Mouse (Mus musculus): ENCODE data around the gene Stk32c. TPM values are rescaled to one million over a fixed set of nuclear protein-coding genes. Genes with fewer than 3 reads are reported as not detected.
A peak's percentile ranks its signal among the peaks of the same experiment; 100 is the strongest.

Gene Stk32c
- 8.6 to 15.5 TPM (median 9.7 TPM) in 3 replicates for total RNA-seq (2017)

DNA sequence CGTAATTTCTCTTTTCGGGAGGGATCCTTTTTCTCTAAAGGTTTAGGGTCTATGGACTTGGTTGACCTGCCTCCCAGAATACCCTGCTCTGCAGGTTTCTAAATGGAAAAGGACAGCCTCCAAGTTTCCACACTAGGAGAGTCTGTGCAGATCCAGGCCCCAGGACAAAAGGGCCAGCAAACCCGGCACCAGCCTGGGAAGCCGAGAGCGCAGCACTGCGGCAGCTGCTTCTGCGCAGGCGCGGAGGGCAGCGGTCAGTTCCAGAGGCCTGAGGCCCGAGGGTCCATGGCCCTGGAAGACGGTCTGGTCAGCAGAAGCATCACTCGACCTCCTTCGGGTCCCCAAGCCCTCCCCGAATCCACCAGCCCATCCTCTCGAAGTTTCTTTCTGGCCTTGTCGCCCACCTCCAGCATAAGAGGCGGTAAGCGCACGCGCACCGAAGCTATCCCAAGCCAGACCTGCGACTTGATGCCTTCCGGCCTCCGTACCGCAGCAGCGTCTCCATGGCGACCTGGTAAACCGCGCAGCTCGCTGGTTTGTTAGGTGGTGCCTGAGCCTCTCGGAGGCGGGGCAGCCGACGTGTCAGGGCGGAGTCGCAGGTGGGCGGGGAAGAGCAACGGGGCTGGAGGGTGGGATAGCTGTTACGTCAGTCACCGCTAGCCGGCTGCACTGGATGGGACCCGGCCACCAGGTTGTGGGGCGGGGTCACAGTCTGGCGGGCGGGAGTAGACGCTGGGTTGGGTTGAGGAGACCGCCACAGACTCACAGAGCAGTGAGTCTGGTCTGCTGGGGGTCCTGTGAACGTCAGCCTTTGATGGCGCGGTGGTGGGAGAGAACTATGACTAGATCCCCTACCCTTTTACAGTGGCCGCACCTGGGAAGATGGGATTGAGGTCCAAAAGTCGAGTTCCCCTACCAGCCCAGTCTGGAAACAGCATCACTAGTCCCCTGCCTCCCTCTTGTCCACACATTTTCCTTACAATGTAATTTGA is at the start of gene Stk32c, which contains the start of gene Lrrc27:
TSS of gene Stk32c (minus strand) at position 554 of the 992 bp plus-strand sequence.
TSS of gene Lrrc27 (plus strand) at position 235 of the 992 bp plus-strand sequence.
- peak; percentile 92 for ATAC-seq (replicated peaks; ENCODE audit: insufficient number of reproducible peaks, low FRiP score, low TSS enrichment, poor library complexity, severe bottlenecking)

DNA sequence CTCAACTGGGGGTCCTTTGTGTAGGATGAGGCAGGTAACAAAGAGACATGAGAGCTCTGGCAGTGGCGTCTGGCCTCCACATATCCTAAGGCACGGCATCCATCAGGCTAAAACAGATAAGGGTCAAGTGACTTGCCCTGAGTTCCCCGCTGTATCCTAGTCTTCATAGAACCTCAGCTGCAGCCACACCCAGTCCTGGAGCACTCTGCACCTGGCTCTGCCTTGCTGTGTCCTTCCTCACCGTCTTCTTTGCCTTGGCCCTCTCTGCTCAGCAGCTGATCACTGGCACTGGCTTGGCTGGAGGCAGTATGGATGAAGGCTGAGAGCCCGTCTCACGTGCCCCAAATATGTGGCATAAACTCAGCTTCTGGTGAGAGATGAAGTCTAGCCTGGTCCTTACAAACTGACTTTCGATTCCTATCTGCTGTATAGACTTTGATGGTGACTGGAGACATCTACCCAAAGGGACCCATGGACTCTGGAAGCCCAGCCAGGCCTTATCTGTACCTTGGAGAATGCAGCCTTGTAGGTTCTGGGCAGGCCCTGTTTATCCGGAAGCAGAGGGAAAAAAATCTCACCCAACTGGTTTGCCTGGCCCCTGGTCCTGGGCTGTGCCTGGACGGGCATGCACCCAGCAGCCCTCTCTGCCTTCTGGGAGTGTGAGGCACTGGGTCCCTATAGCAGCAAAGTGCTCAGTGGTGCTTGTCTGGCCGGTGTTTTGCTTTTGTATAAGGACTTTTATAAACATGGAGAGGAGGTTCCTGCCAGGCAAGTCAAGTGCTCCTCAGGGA is 44.8 kb upstream of the Stk32c start:
- ATAC-seq (replicated peaks; ENCODE audit: insufficient number of reproducible peaks, low FRiP score, low TSS enrichment, poor library complexity, severe bottlenecking): no peak

DNA sequence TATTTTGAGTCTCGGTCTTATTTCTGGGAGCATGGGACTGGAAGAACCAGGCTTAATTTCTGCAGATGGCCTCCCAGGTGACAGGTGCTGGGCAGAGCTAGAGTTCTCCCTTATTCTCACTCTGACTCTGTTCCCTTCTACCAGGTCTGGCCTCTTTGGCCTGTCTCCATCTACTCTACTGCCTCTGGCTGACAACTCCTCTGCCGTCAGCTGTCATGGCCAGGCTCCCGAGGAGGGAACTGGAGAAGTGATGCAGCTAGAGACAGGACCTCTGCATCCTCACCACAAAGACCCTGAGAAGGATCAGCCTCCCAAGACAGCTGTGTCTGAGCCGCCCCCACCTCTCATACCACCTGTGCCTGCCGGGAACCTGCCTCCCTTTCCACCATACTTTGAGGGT is 41.5 kb upstream of the Stk32c start:
- ATAC-seq (replicated peaks; ENCODE audit: insufficient number of reproducible peaks, low FRiP score, low TSS enrichment, poor library complexity, severe bottlenecking): no peak

DNA sequence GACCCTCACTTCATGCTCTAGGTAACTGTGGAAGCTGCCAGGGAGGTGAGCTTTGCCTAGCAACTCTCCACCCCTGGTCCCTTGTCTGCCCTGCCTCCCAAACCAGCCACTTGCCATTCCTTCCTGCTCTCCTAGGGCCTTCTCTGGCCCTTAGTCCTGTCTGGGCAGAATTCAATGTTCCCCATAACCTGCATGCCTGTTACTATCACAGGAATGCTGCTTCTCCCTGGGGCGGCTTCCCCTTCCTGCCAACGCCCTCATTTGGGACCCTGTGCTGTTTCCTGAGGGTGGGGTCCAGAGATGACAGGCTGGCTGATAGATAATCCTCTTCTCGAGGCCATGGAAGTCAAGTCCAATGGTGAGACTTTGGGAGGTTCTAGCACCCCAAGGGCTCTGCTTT is 40.4 kb upstream of the Stk32c start:
- no peak for ATAC-seq (replicated peaks; ENCODE audit: insufficient number of reproducible peaks, low FRiP score, low TSS enrichment, poor library complexity, severe bottlenecking)

DNA sequence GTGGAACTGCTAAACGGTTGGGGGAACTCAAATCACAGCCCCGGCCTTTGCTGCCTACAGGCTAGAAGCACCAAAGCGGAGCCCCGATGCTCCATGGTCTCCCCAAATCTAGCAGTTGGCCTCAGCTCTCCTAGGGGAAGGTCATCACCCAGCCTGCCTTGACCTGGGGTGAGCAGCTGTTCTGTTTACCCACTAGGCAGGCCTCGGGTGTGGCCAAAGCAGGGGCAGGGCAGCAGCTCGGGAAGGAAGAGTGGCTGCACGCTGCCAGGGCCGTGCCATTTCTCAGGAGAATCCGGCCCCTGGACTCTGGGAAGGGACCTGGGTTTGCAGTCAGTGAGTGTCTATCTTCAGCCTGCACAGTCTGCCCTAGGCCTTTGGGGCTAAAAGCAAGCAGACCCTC is 39.9 kb upstream of the Stk32c start:
- no peak for ATAC-seq (replicated peaks; ENCODE audit: insufficient number of reproducible peaks, low FRiP score, low TSS enrichment, poor library complexity, severe bottlenecking)

DNA sequence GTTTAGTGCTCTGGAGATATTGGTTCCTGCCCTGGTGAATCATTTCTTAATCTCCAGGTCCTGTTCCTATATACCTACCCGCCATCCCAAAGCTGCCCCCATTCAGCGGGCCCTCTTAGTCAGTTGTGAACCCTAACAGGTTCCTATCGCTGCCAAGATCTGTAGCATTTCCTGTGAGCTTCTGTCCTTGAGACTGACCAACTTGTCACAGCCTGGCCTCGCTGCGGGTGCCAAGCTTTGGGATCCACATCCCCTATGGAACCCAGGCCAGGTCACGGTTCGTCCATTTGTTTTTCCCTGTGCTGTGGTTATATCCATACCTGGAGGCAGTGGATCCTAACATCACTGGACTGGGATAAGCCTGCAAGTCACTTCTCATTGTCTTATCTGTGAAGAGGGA is 39.5 kb upstream of the Stk32c start:
- no peak for ATAC-seq (replicated peaks; ENCODE audit: insufficient number of reproducible peaks, low FRiP score, low TSS enrichment, poor library complexity, severe bottlenecking)

DNA sequence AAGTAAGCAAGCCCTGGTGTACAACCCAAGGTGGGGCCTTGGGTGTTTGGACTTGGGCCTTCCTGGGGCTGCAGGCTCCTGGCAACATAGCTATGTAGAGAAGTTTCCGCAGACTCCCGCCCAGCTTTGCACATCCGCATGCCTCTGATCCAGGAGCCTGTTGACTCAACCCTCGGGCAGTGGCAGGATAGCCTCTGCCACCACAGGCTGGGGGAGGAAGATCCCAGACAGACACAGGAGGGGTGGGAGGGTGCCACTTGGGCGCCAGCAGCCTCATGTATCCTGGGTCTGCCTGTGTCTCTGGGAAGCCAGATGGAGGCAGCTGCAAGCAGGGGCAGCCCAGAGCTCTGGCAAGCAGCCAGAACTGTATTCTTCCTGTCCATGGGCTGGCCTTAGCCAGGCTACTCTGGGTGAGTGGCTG is 38.8 kb upstream of the Stk32c start:
- ATAC-seq (replicated peaks; ENCODE audit: insufficient number of reproducible peaks, low FRiP score, low TSS enrichment, poor library complexity, severe bottlenecking): no peak

DNA sequence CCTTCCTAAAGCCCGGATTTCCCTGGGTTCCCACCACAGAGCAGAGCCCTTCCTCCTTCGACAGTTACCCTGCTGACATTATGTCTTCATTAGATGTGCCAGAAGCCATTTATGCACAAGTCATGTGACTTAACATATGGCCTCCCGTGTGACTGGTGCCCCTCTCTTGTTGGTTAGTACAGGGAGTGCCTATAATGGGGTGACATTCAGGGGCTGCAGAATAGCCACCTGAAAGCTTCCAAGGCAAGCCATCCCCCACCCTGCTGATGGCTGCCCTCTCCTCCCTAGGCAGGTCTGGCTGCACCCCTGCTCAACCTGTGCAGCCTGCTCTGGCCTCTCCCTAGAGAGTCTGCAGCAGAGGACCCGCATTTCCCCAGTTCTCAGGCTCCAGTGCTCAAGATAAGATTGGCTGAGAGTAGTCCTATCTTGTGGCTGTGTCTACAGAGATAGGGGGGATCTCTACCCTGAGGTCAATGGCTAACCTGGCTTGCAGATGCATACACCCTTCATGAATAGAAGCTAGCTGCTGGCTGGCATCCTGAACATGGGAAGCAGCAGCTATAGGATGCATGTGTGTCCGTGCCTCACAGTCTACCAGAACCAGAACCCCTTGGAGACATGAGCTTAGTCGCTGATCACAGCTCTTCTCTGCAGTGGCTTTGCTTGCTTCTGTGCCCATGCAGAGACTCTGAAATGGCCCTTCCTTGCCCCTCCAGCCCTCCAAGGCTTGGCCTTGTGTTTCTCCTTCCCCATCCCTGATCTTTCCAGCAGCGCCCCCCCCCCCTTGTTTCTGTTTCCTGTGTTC is 36.5 kb upstream of the Stk32c start:
- no peak for ATAC-seq (replicated peaks; ENCODE audit: insufficient number of reproducible peaks, low FRiP score, low TSS enrichment, poor library complexity, severe bottlenecking)

DNA sequence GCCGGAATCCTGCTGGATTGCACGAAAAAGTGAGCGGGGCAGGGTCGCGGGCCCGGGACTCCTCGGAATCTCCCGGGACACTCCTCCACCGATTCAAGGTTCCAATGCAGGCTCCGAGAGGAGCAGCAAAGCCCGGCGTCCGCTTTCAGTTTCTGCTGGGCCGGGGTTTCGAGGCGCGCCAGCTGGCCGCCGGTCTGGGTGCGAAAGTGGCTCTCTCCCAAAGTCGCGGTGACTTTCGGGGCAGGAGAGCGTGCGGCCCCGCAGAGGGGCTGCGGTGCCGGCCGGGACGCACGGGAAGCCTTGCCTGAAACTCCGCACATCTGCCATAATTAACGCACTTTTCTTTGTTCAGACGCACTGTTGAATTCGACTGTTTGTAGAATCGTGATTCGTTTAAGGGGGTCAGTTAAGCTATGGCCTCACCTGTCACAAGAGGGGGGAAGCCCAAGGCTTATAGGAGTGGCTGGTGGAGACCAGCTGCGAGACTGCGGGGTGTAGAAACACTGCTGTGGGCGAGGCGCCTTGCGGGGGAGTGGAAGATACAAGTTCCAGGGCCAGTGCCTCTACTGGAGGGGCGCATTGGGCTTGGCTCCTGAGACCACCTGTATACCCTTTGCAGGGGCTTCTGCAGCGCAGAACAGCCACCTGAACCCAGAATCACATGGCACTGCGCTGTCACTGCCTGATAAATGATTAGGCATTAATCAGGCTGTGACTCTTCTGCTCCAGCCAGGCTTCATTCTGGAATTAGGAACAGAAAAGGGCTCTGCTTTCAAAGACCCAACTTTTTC is 35.7 kb upstream of the Stk32c start:
- ATAC-seq (replicated peaks; ENCODE audit: insufficient number of reproducible peaks, low FRiP score, low TSS enrichment, poor library complexity, severe bottlenecking): no peak

DNA sequence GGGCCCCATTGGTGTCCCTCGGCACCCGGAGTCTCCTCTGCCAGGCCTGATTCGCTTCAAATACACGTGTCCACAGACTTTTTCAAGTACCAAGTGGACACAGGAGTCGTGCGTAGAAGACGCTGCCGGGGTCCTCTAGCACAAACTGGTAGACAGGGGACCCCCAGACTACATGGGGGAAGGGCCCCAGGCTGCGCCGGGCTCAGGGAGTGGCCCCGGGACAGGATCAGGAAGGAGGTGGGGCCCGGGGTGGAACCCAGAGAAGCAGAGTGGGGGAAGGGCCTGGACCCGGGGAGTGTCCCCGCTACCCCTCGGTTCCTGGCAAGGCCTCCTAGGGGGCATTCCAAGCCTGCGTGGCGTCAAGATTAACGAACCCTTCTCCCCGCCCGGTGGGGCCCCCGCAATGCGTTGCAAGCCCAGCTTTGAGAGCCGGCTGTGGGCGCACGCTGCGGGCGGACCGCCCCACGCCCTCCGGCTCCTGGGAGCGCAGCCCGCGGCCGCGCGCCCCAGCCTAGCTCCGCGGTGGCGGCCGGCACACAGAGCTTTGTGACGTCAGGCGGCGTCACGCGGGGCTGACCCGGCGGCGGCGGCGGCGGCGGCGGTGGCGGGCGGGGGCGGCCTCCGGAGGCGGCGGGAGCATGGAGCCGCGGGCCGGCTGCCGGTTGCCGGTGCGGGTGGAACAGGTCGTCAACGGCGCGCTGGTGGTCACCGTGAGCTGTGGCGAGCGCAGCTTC is 34.9 kb upstream of the Stk32c start, which contains the start of gene Pwwp2b:
TSS of gene Pwwp2b (plus strand) at position 602 of the 734 bp plus-strand sequence.
- peak; percentile 48; the same call in 1 of the 2 replicates for ATAC-seq (replicated peaks; ENCODE audit: insufficient number of reproducible peaks, low FRiP score, low TSS enrichment, poor library complexity, severe bottlenecking)

DNA sequence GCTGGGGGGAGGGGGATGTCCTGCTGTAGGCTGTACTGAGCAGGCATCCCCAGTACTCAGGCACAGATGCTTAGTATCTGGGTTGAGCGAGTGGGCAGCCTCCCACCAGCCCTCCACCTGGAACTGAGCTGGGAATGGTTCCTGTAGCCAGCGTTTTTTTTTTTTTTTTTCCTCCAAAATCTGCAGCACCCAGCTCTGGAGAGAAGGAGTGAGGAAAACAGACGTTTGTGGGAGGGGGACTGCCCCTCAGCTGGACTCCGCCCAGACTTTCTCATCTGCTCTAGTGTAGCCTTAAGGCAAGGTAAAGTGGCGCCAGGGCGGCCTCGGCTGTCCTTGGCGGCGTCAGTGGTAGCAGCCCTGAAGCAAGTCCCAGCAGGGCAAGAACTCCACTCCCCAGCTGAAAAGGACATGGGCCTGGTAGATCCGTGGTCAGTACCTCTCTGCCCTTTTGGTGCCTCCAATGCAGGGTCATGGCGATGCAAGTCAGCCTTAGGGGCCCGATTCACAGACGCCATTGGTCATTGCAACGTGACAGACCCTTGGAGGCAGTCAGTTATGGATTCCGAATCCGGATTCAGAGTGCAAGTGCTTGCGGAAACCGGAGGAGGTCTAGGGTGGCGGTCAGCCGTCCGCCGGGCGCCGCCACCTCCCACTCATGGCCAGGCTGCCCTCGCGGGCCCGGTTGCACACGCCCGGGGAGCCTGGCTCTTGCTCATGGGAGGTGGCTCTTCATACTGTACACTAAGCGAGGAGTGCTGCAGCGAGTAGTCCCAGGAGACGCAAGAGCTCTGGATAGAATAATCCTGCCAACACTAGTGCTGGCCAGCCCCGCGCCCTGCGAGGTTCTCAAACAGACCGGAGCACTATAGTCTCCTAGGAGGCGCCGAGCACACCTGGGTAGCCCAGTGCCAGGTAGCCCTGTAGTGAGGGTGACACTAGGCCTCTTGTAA is 34.1 kb upstream of the Stk32c start:
- ATAC-seq (replicated peaks; ENCODE audit: insufficient number of reproducible peaks, low FRiP score, low TSS enrichment, poor library complexity, severe bottlenecking): 0 out of 2 replicates have a peak, but pooled peaks have one; percentile 5

DNA sequence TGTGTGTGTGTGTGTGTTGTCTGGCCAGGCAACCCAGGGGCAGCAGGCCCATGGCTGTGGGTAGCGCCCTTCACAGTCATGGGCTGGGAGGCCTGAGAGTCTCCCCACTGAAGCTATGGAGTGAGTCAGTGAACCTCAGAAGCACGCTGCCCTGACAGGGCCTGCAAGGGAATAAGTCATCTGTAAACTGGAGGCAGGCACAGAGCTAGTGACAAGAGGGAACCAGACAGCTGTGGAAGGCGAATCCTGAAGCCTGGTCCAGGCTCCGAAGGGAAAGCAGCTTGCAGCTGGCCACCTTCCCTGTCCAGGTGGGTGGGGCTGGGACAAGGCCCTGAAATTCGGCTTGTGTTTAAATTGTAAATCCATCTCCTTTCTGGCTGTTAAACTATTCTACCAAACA is 33.0 kb upstream of the Stk32c start:
- ATAC-seq (replicated peaks; ENCODE audit: insufficient number of reproducible peaks, low FRiP score, low TSS enrichment, poor library complexity, severe bottlenecking): no peak

DNA sequence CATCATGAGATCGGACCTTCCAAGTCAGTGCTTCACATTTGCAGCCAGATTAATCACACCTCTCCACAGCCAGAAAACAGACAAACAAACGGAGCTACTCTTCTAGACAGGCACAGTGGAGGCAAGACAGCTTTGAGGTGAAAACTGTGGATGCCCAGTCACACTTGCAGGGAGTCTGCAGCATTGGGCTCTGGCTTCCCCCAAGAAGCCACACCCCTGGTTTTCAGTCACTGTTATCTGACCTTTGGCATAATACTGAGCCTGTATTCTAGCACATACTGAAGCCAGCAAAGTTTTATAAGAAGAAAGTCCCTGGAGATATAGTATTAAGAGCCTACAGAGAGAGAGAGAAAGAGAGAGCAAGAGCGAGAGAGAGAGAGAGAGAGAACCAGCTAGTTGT is 26.3 kb upstream of the Stk32c start:
- no peak for ATAC-seq (replicated peaks; ENCODE audit: insufficient number of reproducible peaks, low FRiP score, low TSS enrichment, poor library complexity, severe bottlenecking)

DNA sequence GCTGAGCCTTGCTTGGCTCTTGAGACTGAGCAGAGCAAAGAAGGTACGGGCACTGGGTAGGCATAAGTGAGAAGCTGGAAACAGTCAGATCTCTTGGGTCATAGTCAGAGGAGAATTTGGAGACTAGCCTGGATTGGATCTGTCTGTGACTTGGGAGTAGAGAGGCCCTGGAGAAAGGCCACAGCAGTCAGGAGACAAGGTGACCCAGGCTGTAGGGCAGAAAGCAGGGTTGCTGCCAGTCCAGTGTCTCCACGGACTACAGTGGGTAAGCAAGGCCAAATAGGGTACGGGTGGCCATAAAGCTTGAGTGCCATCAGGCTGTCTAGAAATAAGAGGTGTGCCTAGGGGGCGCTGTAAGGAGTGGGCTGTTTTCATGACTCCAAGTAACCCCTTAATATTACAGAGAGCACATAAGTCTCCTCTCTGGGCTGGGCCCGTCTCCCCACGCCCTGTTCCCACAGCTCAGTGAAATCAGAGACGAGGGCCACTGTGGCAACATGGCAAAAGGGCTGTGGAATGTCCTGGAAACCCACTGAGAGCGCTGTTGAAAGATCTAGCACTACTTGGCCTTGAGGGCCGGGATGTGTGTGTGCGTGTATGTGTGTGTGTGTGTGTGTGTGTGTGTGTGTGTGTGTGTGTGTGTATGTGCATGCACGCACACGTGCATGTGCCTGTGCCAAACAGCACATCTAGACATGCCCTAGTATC is 22.7 kb upstream of the Stk32c start:
- no peak for ATAC-seq (replicated peaks; ENCODE audit: insufficient number of reproducible peaks, low FRiP score, low TSS enrichment, poor library complexity, severe bottlenecking)

DNA sequence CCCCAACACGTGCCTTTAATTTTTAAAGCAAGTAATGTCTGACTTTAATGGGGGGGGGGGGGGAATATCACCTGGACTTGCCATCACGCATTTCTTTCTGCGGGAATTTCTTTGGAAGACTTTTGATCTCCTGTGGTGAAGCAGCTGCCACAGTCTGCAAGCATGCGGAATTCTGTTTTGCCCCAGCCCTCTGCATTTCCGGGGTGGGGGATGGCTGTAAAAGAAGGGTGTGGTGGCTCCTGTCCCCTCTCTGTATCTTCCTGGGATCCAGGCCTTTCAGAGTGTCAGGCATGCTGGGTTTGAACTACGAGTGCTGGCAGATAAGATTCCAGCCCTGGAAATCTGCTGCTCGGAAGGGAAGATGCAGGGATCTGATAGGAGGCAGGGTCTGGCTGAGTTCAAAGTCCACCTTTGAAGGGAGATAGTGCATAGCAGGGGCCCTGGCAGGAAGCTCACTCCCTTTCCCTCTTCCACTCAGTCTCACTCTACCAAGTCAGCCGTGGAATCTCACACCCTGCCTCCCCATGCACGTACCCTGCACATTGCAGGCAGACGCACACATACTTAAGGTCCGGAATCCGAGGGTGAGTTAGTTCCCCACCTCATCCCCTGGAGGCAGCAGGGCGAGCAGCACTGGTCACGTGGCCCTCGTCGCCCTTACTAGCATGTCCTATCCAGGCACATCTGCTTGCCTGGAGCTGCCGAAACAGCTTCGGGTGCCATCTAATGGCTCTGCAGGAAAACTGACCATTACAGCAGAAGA is 21.5 kb upstream of the Stk32c start:
- 0 out of 2 replicates have a peak, but pooled peaks have one; percentile 16 for ATAC-seq (replicated peaks; ENCODE audit: insufficient number of reproducible peaks, low FRiP score, low TSS enrichment, poor library complexity, severe bottlenecking)

All from monocyte, adult 5-6 weeks (primary cell).